Mouse (Mus musculus): ENCODE results near the gene Ppara.

Gene Ppara

DNA sequence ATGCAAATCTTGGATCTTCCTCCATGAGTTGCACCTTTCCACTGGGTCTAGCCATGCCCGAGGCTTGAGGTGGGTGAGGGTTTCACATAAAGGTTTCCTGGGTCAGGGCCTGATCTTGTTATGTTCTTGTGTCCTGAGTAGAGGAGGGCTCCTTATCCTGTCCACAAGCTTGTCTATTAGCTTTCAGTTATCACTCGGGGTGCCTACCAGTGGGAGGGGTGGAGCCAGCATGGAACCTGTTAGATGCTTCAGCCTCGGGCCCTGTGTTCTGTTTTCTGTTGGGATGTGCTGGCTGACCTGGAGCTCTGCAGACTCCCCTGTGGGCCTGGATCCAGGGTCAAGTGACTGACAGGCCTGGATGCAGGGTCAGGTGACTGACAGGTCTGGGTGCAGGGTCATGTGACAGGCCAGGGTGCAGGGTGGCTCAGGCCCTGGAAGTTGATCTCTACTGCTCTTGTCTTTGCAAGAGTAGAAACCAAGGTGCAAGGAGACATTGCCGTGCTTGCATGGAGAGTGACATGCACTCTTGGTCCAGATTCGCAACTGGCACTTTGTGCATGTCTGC lies 107.1 kb downstream of the Ppara start:
- CTCF ChIA-PET: no interaction called here

GRCm38 (mm10) chr15:85845071-85845470 lies 110.3 kb downstream of the Ppara start:
- CTCF ChIA-PET: no interaction called here

DNA sequence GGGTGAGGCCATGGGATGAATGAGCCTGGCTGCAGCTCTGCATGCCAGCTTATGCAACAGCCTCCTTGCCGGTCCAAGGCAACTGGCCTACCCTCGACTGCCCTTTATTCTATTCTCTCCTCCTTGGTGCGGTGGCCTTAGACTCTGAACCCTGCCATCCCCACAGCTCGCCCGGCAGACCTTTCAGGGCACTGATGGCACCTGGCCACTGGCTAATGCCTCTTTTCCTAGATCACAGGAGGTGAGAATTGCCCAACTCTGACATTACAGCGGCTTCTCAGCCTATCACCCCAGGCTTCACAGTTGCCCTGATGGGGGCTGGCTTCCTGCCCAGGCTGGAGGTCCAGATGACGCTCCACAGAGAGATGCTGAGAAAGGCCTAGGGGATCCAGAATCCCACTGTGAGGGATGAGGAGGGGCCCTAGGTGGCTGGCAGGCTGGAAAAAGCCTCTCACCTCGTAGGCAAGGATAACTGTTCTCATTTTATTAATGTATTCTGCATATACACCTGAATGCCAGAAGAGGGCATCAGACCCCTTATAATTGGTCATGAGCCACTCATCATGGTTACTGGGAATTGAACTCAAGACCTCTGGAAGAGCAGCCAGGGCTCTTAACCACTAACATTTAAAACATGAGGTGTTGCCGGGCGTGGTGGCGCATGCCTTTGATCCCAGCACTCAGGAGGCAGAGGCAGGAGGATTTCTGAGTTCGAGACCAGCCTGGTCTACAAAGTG lies 117.0 kb downstream of the Ppara start:
- CTCF ChIA-PET: interaction anchor here (0.7 kb wide), 1 partner anchor 135 kb away, joined by 3 read pairs; no protein-coding TSS in a partner anchor
